Mouse (Mus musculus) CH12.LX (cell line): ENCODE measurements around the gene Mrtfb.

Experiments
- CHD1 ChIP-seq: IDR thresholded peaks from 2 replicates; pipeline ENCODE4 v1.6.1; 2012; ENCODE audit warnings: low read depth, low read length, improper control_type of control experiment, inconsistent platforms
- CTCF ChIP-seq, 2 experiments: IDR thresholded peaks in 1 of 2; conservative IDR thresholded peaks in 1 of 2; 2 replicates each; pipeline ENCODE4 v1.5.1; 2011 to 2012; ENCODE audit warnings: low read depth in 2 of 2, low read length in 2 of 2, improper control_type of control experiment in 1 of 2, inconsistent platforms in 1 of 2, mild to moderate bottlenecking in 1 of 2, moderate library complexity in 1 of 2
- JUN ChIP-seq: IDR thresholded peaks from 2 replicates; pipeline ENCODE4 v1.6.1; 2011; ENCODE audit warnings: low read depth, mild to moderate bottlenecking, low read length, improper control_type of control experiment, moderate library complexity; ENCODE audit not compliant: insufficient read depth
- JUND ChIP-seq: conservative IDR thresholded peaks from 2 replicates; pipeline ENCODE4 v1.6.1; 2011; ENCODE audit warnings: low read depth, low read length, improper control_type of control experiment
- MEF2A ChIP-seq: IDR thresholded peaks from 2 replicates; pipeline ENCODE4 v1.6.1; 2014; ENCODE audit warnings: low read depth, mild to moderate bottlenecking, inconsistent platforms, low read length, improper control_type of control experiment, borderline replicate concordance
- POLR2A ChIP-seq: IDR thresholded peaks from 2 replicates; pipeline ENCODE4 v1.6.1; 2011; ENCODE audit warnings: low read depth, mild to moderate bottlenecking, improper control_type of control experiment, low read length
- TBP ChIP-seq: conservative IDR thresholded peaks from 2 replicates; pipeline ENCODE4 v1.6.1; 2011; ENCODE audit warnings: low read depth, low read length, improper control_type of control experiment
- USF1 ChIP-seq: IDR thresholded peaks from 2 replicates; pipeline ENCODE4 v1.6.1; 2014; ENCODE audit warnings: low read depth, mild to moderate bottlenecking, inconsistent platforms, low read length, improper control_type of control experiment
- ZNF384 ChIP-seq: IDR thresholded peaks from 2 replicates; pipeline ENCODE4 v1.6.1; 2012; ENCODE audit warnings: low read depth, low read length, improper control_type of control experiment, inconsistent platforms

GRCm38 (mm10) chr16:13357806-13358679 lies 101.8 kb downstream of the Mrtfb start:
- no peak for TF ChIP-seq ZNF384
- no peak for TF ChIP-seq JUND
- no peak for TF ChIP-seq MEF2A
- no peak for TF ChIP-seq TBP
- TF ChIP-seq JUN, result no peak
- no peak for TF ChIP-seq USF1
- no peak for TF ChIP-seq POLR2A
- no peak for TF ChIP-seq CTCF (conservative IDR thresholded peaks at IDR 0.05 in 1 of 2, IDR thresholded peaks at IDR 0.05 in 1 of 2; ENCODE audit: low read depth in 2 of 2, low read length in 2 of 2)
- no peak for TF ChIP-seq CHD1
